Mouse (Mus musculus) hematopoietic stem cell, adult 5-6 weeks (primary cell): ENCODE measurements around the gene Defb25. TPM values are rescaled to one million over a fixed set of nuclear protein-coding genes. Genes with fewer than 3 reads are reported as not detected.

Experiments used
- ATAC-seq, 2 experiments: fragments of 125-278 bp in 1 of 2; replicated peaks in 1 of 2; 2 replicates each; pipeline ENCODE4 v1.8.0; 2016 to 2017; ENCODE audit warnings: inconsistent platforms in 2 of 2, mild to moderate bottlenecking in 2 of 2, moderate number of reproducible peaks in 2 of 2, low read depth in 1 of 2, moderate TSS enrichment in 1 of 2; ENCODE audit not compliant: low FRiP score in 2 of 2, poor library complexity in 2 of 2, severe bottlenecking in 2 of 2, insufficient read depth in 1 of 2, low TSS enrichment in 1 of 2
- total RNA-seq: library from RNA; stranded (forward); fragments of 172-1452, 232-1000 nt; gene quantifications from 2 replicates; pipeline ENCODE4 v1.2.3, GENCODE M21; 2017

Gene Defb25
- total RNA-seq, 1 experiment from 2014 or later: not detected

DNA sequence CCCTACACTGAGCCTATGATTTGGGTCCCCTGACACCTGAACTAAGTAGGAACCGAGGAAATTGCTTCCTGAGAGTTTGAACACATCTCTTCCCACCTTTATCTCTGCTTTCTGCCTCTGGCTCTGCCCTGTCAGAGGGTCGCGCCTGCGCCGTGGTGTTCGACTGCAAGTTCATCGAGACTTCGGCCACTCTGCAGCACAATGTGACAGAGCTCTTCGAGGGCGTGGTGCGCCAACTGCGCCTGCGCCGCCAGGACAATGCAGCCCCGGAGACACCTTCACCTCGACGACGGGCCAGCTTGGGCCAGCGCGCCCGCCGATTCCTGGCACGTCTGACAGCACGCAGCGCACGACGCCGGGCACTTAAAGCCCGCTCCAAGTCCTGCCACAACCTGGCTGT, 11.5 kb upstream of the Defb25 start:
- no peak for ATAC-seq

GRCm38 (mm10) chr2:152633334-152633733, 10.5 kb upstream of the Defb25 start:
- ATAC-seq: no peak; a peak in 1 of 4 replicates

GRCm38 (mm10) chr2:152629904-152630303, 7.1 kb upstream of the Defb25 start:
- no peak for ATAC-seq

DNA sequence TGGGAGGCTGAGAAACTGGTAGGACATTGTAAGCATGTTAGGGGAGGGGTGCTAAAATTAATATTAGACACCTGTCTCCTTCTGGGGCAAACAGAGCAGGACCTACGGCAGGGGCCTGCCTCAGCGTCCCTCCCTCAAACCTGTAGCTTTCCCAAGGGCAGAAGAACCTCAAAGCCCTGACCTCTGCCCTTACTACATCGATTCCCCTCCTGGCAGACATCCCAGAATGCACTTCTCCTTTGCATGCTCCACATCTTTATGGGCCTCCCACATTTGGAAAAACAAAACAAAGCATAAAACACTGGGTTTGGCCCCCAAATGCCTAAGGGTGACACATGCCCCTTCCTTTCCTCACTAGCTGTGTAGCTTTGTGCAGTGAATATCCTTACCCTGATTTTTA, 6.4 kb upstream of the Defb25 start:
- ATAC-seq: no peak

DNA sequence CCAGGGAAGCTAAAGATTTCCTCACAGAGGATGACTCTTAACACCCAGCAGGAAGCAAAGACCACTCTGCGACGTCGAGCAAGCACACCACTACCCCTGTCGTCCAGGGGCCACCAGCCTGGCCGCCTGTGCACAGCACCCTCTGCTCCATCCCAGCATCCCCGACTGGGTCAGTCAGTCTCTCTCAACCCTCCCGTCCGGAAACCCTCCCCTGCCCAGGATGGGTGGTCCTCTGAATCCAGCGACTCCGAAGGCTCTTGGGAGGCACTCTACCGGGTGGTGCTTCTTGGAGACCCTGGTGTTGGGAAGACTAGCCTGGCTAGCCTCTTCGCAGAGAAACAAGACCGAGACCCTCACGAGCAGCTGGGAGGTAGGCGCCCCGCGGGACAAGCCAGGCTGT, 5.2 kb upstream of the Defb25 start:
- ATAC-seq: no peak

DNA sequence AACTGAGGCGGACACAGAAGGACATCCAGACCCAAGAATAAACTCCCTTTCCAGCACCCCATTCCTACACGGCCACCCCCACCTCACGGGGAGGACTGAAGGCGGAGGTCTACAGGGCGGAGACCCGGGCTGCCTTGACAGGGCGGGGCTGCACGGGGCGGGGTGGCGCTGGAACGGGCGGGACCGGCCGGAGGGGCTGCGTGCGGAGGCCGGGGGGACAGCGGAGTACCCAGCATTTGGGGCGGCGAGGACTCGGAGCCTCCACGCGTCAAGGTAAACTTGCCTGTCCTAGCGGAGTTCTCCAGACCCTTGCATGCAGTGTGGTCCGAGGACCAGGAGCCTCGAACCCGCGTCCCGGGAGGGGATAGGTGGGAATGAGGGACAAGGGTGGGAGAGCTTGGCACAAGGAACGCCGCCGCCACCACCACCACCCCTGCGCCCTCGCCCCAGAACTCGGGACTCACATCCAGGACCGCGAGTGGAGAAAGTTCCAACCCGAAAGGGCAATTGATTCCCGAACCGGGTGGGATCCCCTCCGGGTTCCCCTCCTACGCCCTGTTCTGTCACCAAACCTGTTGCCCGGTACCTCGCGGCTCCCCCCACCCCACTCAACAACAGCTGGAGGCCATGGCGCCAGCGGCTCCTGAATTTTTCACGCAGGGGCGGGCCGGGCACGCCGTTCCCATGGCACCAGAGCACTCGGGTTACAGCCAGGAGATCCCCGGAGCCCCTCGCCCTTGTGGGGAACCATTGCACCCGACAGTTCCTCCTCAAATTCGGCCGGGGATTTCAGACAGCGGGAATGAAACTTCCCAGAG, 4.1 kb upstream of the Defb25 start, which contains the start of gene Rem1:
TSS of gene Rem1 (plus strand) at position 178 of the 818 bp plus-strand sequence.
- peak; percentile 22 to 27; a peak in 2 of 4 replicates for ATAC-seq

DNA sequence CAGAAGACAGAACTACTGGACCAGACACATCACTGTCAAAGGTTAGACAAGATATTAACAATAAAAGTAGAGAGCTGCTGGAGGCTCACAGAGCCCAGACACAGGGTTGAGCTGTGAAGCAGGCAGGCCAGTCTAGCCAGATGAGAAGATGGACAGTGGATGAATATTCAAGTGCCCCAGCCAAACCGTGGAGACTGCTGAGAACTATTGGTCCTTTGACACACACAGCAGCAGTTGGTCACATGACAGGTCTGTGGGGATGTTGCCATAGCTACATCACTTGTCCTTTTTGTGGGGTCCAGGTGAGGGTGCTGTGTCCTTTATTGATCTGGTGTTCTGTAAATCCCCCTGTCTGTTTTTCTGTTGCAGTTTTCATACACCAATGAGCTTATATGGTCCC, 2.4 kb upstream of the Defb25 start:
- ATAC-seq: no peak

GRCm38 (mm10) chr2:152624566-152624965, 1.7 kb upstream of the Defb25 start:
- ATAC-seq: no peak

DNA sequence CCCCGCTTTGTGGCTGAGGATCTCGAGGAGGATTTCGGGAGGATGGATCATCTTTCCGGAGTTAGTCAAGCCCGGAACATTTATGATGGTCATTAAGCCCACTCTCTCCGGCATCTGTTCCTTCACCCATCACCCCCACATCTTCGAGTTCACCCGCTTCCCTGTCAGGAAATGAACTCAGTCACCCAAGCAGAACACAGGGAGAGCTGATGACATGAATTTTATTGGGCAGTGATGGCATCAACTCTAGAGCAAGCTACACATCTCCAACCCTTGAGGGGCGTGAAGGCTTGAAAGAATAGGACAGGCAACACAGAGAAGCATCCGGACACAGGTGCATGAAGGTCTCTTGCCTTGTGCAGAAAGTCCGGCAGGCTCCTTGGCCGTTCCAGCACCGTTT, 702 bp downstream of the Defb25 start:
- no peak for ATAC-seq

DNA sequence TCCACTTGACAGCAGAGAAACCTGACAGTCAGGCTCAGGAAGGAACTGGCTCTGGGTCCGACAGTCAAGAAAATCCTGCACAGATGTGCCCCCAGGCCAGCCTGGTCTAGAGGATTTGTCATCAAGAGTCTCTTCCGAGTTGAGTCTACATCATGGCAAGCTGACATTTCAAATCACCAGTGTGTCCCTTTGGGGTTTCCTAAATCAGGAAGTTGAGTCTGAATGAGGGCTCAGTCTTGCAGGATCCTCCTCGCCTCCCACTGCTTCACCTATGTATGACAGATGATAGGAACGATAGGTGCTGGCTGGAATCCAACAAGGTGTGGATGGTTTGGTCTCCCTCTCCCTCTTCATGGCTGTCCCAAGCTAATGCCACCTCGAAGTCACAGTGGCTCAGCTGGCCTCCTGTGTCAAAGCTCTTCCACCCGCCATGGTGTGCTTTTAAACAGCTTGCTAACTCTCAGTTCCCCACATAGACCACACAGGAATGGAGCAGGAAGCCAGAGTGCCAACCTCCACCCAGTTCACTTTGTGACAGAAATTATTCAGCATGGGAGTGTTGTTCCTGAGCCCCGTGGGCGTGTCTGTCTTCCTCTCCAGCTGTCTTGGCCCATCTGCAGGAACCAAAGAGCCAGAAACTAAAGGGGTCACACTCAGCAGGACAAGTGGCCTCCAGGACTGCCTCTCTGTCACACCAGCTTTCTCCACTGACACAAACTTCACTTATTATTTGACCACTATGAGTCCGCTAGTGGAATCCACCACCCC, 2.3 kb downstream of the Defb25 start:
- ATAC-seq: peak; percentile 83 to 86

DNA sequence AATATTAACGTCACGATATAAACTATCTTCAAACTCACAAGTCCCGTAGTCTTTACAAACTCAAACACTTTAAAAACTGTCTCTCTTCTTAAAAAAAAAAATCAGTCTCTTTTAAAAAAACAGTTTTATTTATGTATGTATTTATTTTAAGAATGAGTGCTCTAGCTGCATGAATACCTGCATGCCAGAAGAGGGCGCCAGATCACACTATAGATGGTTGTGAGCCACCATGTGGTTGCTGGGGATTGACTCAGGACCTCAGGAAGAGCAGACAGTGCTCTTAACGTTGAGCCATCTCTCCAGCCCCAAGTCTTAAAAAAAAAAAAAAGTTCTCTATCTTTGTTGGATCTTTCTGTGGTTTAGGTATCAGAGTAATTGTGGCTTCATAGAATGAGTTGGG, 5.5 kb downstream of the Defb25 start:
- no peak for ATAC-seq

GRCm38 (mm10) chr2:152616470-152616869, 6.4 kb downstream of the Defb25 start:
- no peak for ATAC-seq

- ATAC-seq: peak; percentile 80 to 91
Measured at GRCm38 (mm10) chr2:152615563-152615962, 7.3 kb downstream of the Defb25 start.

GRCm38 (mm10) chr2:152612193-152612592, 10.7 kb downstream of the Defb25 start:
- ATAC-seq: no peak

DNA sequence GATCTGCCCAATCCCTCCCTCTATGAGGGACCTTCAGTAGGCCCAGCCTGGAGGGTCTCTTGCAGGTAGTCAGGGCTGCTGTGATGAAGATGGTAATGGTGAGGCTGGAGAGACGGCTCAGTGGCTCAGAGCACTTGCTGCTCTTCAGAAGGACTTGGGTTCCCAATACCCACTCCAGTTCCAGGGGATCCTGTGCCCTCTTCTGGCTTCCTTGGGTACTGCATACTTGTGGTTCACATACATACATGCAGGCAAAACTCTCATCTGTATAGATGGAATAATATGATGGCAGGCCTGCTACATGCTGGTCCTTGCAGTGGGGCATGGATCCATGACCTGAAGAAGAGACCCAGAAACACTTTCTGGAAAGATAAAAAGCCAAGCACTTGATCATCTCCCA, 14.1 kb downstream of the Defb25 start:
- ATAC-seq: no peak

- ATAC-seq: no peak
Measured at GRCm38 (mm10) chr2:152607746-152608145, 15.1 kb downstream of the Defb25 start.

DNA sequence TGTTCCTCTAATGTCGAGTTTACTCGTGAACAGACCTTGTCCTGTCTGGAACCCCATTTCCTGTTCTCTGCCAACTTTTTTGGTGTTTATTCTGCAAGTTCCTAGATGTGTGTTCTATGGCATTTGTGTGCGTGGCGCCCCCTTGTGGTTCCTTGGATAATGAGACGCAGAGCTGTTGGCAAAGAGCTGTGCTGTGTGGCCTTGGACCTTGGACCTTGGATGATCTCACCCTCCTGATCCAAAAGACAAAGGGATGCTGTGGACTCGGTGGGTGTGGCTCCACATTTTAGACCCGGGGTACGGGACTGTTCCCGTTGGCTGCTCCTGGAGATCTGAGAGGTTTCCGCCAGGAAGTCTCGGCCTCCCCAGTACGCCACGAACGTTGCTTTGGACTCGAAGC, 18.8 kb downstream of the Defb25 start, which contains the start of gene Defb36:
TSS of gene Defb36 (plus strand) at position 271 of the 400 bp plus-strand sequence.
- ATAC-seq: 0 out of 4 replicates have a peak, but pooled peaks of 1 of the 2 experiments have one; percentile 27

DNA sequence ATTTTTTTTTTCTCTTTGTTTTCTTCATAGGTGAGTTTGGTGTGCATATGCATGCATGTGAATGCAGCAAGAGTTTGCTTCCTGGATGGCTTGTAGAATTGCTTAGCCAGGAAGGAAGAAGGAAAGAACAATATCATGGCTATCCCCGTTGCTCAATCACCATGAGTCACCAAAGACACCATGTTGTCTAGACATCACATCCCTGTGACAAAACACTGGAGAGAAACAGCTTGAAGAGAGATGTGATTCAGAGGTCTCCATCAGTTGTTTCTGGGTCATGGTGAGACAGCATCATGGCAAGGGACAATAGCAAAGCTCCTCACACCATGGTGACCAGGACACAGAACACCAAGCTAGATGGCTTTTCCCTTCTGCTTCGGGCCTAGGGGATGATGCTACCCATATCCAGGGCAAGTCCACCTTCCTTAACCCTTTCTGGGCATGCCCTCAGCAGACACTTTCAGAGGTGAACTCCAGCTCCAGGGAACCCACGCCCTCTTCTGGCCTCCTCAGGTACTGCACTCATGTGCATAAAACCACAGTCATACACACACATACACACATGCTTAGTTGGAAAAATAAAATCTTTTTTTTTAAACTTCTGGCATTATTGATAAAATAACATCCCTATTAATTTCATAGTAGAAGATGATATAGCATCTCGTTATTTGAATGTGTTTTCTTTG, 21.4 kb downstream of the Defb25 start:
- ATAC-seq: no peak
